ENCODE assay signal across 21 mouse cellular contexts in the genomic region with DNA sequence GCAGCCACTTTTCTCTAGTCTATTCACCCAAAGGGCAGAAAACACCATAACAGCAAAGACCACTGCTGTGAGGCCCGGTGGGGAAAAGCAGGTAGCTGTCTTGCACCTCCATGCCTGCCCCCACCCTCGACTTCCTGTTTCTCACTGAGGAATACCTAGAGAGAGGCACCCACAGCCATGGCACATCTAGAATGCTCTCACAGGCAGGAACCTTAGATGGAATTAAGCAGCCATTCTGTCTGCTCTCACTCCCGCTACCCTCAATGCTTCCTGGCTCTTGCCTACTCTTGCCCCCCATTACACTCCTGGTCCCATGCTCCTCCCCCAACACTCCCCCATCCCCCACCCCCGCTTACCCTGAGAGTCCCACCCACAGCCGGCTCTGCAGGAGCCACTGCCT. TPM values are rescaled to one million over a fixed set of nuclear protein-coding genes. Genes with fewer than 3 reads are reported as not detected.
A peak's percentile ranks its signal among the peaks of the same experiment; 100 is the strongest.
DNase-seq lines count a peak whose midpoint lies in the region; ATAC-seq and TF ChIP-seq lines count a peak whose summit lies in the region.
"Had no signal": no experiment of that assay in that cellular context is flagged by ENCODE, and none has a peak within 500 bp of the region (broad histone marks: within the 10 kb centered on the region; RNA-seq: fewer than 3 reads in every experiment).

No protein-coding gene starts in this region.

- H3K4me3 ChIP-seq in cerebellum, adult 2 months (replicated peaks; ENCODE audit: insufficient read depth, low read depth, low read length): no peak overlapping the region
- H3K4me3 ChIP-seq in left cerebral cortex, adult 2 months: no peak overlapping the region
- no peak overlapping the region for H3K4me3 ChIP-seq in midbrain, embryonic 14.5 days (replicated peaks; ENCODE audit: low read depth, low read length)
- no peak overlapping the region for H3K4me3 ChIP-seq in liver, embryonic 12.5 days
- H3K4me3 ChIP-seq: gastrocnemius, adult 2 months; heart, embryonic 10.5 days; myocyte had no signal

- H3K9me3 ChIP-seq in midbrain, embryonic 14.5 days (ENCODE audit: control insufficient read depth, low read length): no peaks in the 10 kb centered on the region
- no peaks in the 10 kb centered on the region for H3K9me3 ChIP-seq in liver, embryonic 12.5 days (replicated peaks)
- H3K9me3 ChIP-seq: heart, embryonic 10.5 days had no signal

- TF ChIP-seq CTCF in cerebellum, adult 2 months (IDR thresholded peaks at IDR 0.05; ENCODE audit: borderline replicate concordance, insufficient read depth, low read depth, low read length): no peak
- no peak for TF ChIP-seq CTCF in left cerebral cortex, adult 2 months (IDR thresholded peaks at IDR 0.05)

- H3K9ac ChIP-seq in midbrain, embryonic 14.5 days (replicated peaks; ENCODE audit: low read length): no peak overlapping the region
- H3K9ac ChIP-seq in liver, embryonic 12.5 days: no peak overlapping the region
- H3K9ac ChIP-seq: lung, embryonic 14.5 days had no signal

- no peak for ATAC-seq in midbrain, embryonic 14.5 days (ENCODE audit: low FRiP score, low TSS enrichment)
- no peak for ATAC-seq in liver, embryonic 12.5 days
- ATAC-seq: activated CD4-positive, CD25-positive, alpha-beta regulatory T cell, adult 4 months had no signal

- H3K4me2 ChIP-seq in midbrain, embryonic 14.5 days (ENCODE audit: low read length): no peak overlapping the region; the same call in 1 of the 2 replicates
- no peak overlapping the region for H3K4me2 ChIP-seq in liver, embryonic 12.5 days
- H3K4me2 ChIP-seq: liver, embryonic 11.5 days; lung, embryonic 14.5 days had no signal

- no peak for TF ChIP-seq POLR2A in cerebellum, adult 2 months (IDR thresholded peaks at IDR 0.05; ENCODE audit: borderline replicate concordance, insufficient read depth, low read length)

- no peaks in the 10 kb centered on the region for H3K36me3 ChIP-seq in midbrain, embryonic 14.5 days (ENCODE audit: control insufficient read depth, insufficient read depth, low read length)
- H3K36me3 ChIP-seq in liver, embryonic 12.5 days: no peaks in the 10 kb centered on the region
- H3K36me3 ChIP-seq: G1E; heart, embryonic 10.5 days had no signal

- intact Hi-C loops in left cerebral cortex, adult 2 months (cut with DNase I): no loop called here

- peak in 1 of 2 experiments; percentile 43 for DNase-seq in cerebellum, adult 2 months
- no peak for DNase-seq in cerebellum, postnatal 14 days
- DNase-seq in left cerebral cortex, adult 2 months (ENCODE audit: extremely low spot score in 1 of 2, low spot score in 2 of 2): no peak
- no peak for DNase-seq in left cerebral cortex, adult 11 months (ENCODE audit: low spot score)
- no peak for DNase-seq in midbrain, embryonic 14.5 days
- DNase-seq in B cell, adult 2 months: no peak
- no peak for DNase-seq in right cerebral cortex, adult 18-20 months
- DNase-seq: adrenal gland, postnatal 10 days; gastrocnemius, adult 2 months; kidney, adult 11 months; lung, embryonic 14.5 days; lung, postnatal 36 days; thymus, postnatal 36 days had no signal

- no peaks in the 10 kb centered on the region for H3K27me3 ChIP-seq in cerebellum, adult 2 months (ENCODE audit: control insufficient read depth, insufficient read depth, low read length)
- H3K27me3 ChIP-seq in midbrain, embryonic 14.5 days (ENCODE audit: control insufficient read depth, insufficient read depth, low read length): no peaks in the 10 kb centered on the region
- peaks cover 8% of the 10 kb centered on the region; the same call in 1 of the 2 replicates for H3K27me3 ChIP-seq in liver, embryonic 12.5 days (replicated peaks)

- WGBS in cerebellum, adult 2 months: 31% methylated on average over 5 of the region's 5 CpGs
- WGBS in midbrain, embryonic 14.5 days: 53% methylated on average over 5 of the region's 5 CpGs
- 40% methylated on average over 5 of the region's 5 CpGs for WGBS in liver, embryonic 12.5 days (ENCODE audit: insufficient replicate concordance)

- peaks cover 87% of the 10 kb centered on the region for H3K4me1 ChIP-seq in cerebellum, adult 2 months (ENCODE audit: control insufficient read depth, insufficient read depth, low read length)
- peaks cover 8% of the 10 kb centered on the region; the same call in 1 of the 2 replicates for H3K4me1 ChIP-seq in midbrain, embryonic 14.5 days (ENCODE audit: control insufficient read depth, insufficient read depth, low read length)
- H3K4me1 ChIP-seq in liver, embryonic 12.5 days: no peaks in the 10 kb centered on the region
- H3K4me1 ChIP-seq: heart, embryonic 10.5 days had no signal

- H3K27ac ChIP-seq in cerebellum, adult 2 months (ENCODE audit: insufficient read depth, low read length): peak overlapping the region; percentile 98
- peak overlapping the region; percentile 83; the same call in 1 of the 2 replicates for H3K27ac ChIP-seq in left cerebral cortex, adult 2 months
- H3K27ac ChIP-seq in midbrain, embryonic 14.5 days (replicated peaks; ENCODE audit: low read depth, low read length): peak overlapping the region; percentile 68; the same call in 1 of the 2 replicates
- H3K27ac ChIP-seq in liver, embryonic 12.5 days: no peak overlapping the region
- H3K27ac ChIP-seq: gastrocnemius, adult 2 months; heart, embryonic 10.5 days; kidney, postnatal 0 days had no signal

RNA-seq across cellular contexts. Expression of gene Rbfox3, which starts 20.9 kb away (rescaled TPM):
- 163 and 201 TPM in 2 replicates for polyA plus RNA-seq in cerebellum, adult 2 months (2012; rRNA removed)
- 100 to 1,000 TPM; 345 to 353 TPM for total RNA-seq in left cerebral cortex, adult 2 months (2021)
- polyA plus RNA-seq in midbrain, embryonic 14.5 days (2014; fragmentation: Nextera tagmentation; extraction: Ambion mirVana): 31.7 and 41.9 TPM in 2 replicates
- 0.46 and 0.61 TPM in 2 replicates for polyA plus RNA-seq in liver, embryonic 12.5 days (2016; fragmentation: Nextera tagmentation; extraction: Ambion mirVana)
- total RNA-seq: megakaryocyte-erythroid progenitor cell, adult 5-6 weeks had no signal
- polyA plus RNA-seq: G1E, myocyte had no signal

Comparison
In these comparisons a context has a peak if more than half of its experiments do, and no peak if none do; other contexts are left out.
1. RNA of gene Rbfox3, which starts 20.9 kb away (polyA plus RNA-seq): 163 to 201 TPM in cerebellum, adult 2 months and 31.7 to 41.9 TPM in midbrain, embryonic 14.5 days; 0.46 to 0.61 TPM in liver, embryonic 12.5 days; every median in the first group is over 10 times any median in the second.